Mouse (Mus musculus) NIH3T3 (cell line): ENCODE results near the gene Hoxc4.

ENCODE experiments used
- DNase-seq: peaks from one replicate; pipeline ENCODE4 v3.0.0-alpha.2; 2012; ENCODE audit warnings: low read depth

The Hoxc4 gene

DNA sequence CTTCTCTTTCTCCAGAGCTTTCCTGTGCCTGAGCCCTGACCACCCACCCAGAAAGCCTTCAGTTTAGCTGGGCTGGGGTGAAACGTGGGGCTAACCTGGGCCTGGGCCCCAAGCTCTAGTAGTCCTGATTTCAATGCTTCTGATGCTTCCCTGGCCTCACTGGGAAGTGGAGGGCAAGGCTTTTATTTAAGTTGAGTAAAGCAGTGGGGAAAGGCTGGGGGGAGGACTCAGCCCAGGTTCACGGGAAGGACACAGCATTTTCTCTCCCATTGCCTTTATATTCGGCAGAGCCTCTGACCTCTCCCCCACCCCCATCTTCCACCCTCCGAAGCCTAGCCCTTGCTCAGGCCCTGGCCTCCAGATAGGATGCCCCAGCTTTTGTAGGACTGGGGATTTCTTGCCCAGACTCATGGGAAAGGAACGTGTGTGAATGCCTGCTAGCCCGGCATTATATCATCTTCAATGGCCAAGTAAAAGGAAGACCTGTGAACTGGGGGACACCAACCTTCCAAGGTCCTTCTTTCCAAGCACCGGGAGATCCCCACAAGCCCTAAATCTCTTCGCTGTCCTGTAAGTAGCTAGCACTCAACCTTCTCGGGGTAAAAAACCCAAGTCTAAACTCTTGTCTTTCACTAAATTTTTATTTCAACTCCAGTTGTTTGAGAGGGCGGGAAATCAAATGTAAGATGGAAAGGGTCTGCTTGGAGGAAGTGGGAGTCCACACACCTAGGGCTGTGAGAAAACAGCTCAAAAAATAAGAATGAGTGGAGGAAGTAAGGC lies 20.2 kb downstream of the Hoxc4 start:
- DNase-seq: no peak

DNA sequence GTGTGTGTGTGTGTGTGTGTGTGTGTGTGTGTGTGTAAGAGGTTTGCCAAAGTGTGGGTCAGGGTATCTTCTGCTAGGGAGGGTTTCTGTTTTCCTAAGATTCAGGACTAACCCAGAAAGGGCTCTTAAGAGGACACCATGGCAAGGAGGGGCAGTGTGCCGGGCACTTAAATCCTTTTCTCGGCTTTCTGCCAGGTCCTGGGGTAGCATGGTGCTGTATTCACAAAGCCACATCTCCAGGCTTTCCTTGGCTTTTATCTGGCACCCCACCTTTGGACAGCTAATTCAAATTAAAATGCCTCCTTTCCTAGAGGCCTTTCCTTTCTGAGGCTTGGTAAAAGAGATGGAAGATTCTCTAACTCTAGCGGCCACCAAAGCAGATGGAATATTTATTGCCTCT lies 20.9 kb downstream of the Hoxc4 start:
- DNase-seq: no peak

DNA sequence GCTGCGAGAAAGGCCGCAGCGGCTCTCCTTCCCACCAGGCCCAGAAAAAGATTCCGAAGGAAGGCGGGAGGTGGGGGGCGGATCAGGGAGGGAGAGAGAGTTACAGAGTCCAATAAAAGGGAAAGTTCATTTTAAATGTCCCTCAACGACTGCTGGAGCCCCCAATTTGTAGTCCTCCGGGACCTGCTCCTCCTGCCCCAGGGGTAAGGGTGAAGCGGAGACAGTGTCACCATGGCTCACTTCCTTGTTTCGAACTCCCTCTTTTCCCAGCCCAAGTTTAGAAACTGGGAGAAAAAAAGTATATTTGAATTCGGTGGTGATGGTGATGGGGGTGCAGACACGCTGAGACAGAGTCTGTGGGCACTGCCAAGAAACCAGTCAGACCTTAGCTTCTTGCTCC lies 21.9 kb downstream of the Hoxc4 start:
- peak; percentile 17 for DNase-seq

DNA sequence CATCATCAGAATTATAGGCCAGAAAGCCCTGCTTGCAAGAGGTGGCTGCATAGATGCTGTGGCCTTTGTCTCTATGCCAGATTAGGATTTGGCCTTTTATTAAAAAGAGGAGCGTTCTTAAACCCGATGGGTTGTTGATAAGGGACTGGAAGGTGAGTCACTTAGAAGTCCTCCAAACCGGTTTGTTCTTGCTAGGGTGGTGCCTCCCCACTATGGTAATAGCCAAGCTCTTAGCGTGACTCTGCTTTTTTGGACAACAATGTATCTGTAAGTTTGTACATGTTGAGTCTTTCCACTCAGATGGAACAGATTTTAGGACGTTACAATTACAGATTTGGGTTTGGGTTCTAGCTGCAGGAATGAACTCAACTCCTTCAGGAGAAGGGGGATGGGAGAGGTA lies 22.9 kb downstream of the Hoxc4 start:
- DNase-seq: no peak

DNA sequence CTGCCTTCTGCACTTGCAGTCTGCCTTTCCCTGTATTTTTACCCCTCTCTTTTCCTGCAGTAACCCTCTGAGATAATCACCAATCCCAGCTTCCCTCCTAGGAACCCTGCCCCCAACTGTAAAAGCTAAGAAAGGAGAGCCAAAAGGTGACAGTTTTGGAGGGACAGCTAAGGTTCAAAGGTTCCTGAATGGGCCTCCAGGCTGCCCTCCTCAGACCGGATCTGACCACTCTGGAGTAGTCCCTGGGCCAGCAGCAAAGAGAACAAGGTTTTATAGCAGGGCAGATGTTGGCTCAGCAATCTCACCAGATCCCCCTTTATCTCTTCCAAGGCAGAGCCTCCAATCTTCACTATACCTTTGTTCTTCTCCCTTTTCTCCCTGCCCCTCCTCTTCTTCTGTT lies 23.5 kb downstream of the Hoxc4 start:
- DNase-seq: no peak

DNA sequence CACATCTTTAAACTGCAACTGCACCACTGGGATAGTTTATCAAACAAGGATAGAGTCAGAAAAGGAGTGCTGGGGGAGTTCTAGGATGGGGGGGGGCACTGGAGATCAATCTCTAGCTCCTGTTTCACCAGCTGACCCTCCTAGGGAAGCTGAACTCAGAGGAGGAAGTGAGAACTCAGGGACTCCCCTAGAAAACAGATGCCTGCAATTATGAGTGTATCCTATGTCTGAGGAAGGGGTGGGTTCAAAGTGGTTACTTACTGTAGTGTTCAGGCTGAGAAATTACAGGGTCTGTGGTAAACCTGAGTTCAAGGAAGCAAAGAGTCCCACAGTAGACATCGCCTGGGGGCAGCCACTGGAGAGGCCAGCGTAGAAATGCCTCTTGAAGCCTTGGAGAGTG lies 32.9 kb downstream of the Hoxc4 start:
- DNase-seq: no peak

DNA sequence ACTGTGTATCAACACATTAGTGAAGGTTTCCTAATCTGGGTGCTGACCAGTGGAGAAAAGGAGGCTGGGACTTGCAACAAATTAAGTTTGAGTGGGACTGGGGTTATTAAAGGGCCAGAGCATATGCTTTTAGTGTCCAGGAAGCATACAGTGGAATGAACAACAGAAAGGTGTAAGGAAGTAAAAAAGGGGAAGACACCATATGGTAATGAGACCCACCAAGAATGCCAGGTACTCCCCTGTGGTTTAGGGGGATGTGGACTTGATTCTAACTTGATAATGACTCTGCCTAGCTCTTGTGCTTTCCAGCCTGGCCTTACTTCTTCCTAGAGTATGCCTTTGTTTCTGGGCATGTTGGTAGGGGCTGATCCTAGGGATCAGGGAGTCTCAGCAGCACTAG lies 34.5 kb downstream of the Hoxc4 start:
- no peak for DNase-seq

DNA sequence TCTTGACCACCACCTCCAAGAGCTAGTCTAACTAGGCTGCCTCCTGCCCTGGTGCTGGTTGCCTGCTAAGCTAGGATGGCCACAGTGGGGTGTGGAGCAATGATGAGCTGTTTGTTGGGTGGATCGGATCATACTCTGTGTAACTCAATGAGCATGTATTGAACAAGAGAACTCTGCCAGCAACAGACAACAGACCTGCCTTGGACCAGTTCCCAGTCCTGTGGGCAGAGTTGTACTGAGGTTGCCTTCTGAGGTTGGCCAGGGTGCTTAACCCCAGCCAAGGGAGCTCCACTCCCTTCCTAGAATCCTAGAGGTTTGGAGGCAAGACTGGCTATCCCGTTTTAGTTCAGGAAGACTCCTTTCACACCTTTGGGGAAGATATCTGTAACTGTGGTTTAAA lies 37.7 kb downstream of the Hoxc4 start:
- no peak for DNase-seq

DNA sequence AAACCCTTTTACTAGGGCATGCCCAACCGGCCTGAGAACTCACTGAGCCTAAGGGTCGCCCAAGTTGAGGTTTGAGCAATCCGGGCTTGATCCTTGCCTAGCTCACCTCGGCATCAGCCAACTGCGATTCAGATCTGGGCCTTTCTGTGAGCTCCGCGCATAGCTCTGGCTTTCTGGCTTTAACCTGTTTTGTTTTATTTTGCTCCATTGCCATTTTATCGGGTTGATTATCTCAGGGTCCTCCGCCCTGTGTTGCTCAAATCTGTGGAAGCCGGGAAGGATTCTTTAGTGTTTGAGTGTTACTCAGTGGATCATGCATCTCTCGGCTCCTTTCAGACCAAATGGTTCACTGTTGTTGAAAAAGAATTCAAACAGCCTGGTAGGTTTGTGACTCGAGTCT lies 40.0 kb downstream of the Hoxc4 start:
- no peak for DNase-seq

DNA sequence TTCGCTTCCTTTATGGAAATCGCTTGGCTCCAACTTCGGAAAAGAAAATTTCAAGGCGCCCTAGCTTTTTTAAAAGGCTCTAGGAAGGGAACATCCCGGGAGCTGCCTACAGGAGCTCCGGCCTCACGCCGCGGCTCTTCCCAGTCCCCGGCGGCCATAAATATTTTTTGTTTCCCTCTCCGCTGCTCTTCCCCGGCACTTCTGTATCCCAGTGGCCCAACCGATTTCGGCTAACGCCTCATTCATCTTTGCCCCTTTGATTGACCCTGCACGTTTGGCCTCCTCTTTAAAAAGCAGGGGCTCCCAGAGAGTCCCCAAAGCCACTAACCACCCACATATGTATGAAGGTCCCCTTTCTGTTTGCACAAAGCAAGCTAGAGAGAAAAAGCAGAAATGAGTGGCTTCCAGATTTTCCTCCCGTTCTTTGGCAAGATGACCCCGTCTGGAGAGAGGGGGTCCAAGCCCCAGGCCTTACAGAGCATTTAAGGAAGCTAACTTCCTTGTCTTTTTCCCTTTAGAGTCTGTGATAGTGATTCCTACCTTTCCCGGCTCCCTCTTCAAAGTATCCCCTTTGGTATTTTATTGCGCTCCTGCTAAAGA lies 40.8 kb downstream of the Hoxc4 start:
- DNase-seq: no peak

DNA sequence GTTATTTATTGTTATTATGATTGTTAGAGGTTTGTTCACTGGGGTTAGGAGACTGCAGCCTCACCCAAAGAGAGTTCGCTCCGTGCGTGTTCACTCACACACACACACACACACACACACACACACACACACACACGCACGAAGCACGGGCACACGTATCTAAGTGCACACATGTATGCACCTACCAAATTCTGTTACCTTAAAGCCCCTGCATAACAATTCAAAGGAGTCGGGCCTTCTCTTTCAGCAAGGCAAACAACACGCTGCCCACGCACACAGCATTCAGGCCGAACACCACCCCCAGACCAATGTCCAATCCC lies 41.2 kb downstream of the Hoxc4 start:
- no peak for DNase-seq

DNA sequence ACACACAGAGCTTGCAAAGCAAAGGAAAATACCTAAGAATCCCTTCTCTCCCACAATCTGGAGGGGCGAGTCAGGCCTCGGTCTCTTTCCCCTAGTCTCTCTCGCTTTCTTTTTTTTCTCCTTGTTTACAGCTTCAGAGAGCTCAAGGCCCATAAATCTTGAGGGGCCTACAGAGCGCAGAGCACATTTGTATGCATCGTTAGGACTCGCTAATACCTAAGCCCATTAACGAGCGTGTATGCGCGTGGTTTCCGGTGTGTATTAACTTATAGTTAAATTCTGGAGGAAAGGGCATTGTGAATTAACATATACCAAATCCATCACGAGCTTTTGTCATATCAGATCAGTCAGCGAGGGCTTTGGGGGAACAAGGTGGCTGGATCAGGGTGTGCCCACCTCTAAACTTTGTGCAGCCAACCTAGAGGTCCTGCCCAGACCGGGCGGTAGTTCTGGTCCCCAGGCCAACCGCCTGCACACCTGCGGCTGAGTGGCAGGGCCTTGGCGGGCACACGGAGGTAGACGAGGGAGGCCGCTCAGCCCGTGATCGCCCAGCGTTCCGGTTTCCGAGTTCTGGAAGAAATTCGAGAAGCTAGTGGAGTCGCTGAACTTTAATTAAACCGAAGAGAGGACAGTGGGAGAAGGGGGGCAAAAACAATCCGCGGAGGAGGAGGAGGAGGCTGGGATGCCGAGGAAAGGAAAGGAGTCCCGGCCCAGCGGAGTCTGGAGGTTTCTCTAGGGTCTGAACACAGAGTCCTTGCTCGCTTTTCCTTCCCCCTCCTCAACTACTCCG lies 41.8 kb downstream of the Hoxc4 start:
- DNase-seq: no peak

DNA sequence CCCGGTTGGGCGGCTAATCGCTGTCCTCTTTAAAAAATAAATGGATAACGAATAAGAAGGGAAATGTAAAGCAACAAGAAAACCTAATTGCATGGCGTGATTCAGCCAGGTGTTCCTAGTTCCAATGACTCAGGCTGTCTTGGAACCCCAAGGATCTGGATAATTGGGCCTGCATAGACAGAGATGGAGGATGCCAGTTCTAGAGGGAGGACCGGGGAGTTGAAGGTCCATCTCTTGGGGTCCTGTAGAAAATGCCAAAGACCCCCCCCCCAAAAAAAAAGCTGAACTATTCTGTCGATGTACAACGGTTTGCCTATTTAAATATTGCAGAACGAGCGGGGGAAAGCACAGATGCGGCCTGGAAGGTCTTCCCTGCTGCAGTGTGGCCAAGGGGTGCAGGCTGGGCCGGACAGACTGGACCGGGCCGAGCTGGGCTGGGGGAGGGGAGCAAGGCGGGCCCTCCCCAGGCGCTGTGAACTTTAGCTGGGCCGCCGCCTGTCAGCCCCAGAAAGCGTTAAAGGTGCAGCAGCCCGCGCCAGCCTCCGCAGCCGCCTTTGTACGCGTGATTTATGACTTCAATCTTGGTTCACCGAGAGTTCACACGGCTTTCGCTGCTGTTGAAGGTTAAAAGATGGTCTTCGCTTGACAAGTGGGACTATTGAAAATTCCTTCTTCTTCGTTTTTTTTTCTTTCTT lies 42.5 kb downstream of the Hoxc4 start:
- DNase-seq: no peak

DNA sequence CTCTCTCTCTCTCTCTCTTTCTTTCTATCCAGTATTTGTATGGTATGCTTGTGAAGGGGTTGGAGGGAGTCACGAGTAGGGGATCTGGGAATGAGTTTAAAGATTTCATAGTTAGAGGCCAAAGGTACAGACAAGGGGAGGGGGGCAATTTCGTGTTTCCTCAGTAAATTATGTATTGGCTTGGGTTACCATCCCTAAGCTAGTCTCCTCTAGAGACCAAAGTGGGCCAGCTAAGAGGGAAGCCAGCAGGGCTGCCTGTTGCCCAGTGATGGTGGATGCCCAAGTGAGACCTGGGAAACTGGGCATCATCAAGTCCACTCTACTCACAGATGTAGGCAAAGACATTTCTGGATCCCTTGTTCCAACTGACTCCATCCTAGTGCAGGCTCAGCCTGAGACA lies 43.3 kb downstream of the Hoxc4 start:
- DNase-seq: no peak

DNA sequence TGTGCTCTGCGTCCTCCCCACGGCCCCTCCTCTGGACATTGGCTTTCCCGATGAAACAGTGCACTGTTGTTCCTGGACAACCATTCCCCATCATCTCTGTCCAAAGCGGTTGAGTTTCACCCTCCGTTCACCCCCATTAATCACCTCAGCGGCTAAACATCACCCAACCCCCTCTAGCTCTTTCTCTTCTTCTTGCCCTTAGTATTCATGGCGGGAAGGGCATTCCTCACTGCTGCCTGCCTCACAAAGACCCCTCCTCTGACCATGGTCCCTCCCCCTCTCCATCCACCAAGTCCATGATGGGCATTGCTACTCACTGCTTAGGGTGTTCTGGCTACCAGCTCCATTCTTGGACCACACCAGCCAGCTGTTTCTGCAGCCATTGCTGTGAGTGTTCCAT lies 46.9 kb downstream of the Hoxc4 start:
- no peak for DNase-seq

DNA sequence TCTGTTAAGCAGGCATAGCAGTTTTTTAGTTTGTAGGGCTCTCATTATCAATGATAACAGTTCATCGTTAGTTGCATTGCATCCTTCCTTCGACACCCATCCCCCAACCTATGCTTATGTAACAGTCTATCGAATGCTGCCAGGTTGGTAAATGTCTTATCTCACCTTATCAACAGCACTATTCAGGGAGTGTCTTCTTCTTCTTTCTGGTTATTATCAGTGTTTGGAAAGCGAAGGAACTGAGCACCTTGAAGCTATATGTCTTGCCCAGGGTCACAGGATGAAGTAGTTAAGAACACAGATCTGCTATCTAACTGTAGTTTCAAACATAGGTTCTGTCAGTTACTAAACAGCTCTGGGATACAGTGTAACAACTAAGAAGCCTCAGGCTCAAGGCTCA lies 49.0 kb downstream of the Hoxc4 start:
- no peak for DNase-seq

DNA sequence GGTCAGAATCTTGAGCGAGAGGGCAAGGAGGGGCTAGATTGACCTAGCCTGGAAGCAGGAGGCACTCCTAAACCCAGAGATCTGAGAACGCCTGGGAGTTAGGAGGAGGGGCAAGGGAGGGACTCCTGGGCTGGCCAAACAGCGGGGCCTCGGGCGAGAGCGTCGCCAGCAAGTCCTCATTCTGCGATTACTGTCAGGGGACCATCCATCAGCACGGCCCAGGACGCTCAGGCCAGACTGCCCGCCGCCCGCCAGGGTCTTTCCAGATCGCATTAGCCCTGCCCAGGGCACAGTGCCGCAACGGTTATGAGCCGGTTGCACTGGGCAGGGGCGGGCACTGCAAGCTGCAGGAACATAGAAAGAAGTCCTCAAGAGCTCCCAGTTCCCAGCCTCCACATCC lies 50.4 kb downstream of the Hoxc4 start:
- DNase-seq: no peak

DNA sequence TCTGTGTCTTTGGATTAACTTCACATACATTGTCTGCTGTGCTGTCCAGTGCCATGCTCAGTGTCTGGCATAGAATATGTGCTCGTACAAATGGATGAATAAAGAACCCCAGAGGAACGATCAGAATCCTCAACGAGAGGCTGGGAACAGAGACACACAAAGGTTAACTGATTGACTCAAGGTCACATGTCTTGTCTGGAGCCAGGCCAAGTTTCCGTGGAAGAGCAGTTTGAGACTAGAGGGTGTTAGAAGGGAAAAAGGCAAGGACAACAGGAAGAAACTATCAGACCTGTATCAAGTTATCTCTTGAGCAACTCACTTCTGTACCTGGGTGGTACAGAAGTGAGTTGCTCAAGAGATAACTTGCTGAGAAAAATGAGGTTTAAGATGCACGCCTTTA lies 52.5 kb downstream of the Hoxc4 start:
- DNase-seq: peak; percentile 10

DNA sequence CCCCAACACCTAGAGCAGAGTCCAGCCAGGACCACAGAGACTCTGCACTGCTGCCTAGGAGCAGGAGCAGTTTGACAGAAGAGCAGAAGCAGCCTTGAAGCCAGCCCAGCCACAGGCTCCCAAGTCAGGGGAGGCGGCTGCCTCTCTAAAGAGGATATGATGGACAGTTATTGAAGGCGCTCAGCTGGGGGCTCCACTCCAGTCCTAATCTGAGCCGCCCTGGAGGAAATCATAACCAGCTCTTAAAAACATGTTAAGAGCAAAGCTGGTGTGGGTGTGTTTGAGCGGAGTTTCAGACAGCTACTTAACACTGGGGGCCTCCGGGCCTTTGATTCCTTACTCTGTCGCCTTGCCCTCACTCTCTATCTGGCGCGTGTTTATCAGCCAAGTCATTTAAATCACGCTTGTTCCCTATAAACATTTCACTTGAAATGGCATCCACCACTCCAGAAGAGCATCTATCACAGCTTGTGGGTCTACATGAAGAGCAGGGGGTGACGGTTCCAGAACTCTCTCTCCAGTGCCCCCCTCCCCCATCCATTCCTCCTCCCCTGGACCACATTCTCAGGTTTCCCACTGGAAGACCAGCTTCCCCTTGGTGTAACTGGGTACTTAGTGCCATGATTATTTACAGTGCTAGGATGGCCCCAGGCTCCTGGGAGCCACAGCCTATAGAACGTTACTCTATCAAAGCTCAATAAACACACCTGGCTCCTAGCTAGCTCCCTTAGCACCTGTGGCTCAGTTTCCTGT lies 56.1 kb downstream of the Hoxc4 start:
- DNase-seq: no peak

DNA sequence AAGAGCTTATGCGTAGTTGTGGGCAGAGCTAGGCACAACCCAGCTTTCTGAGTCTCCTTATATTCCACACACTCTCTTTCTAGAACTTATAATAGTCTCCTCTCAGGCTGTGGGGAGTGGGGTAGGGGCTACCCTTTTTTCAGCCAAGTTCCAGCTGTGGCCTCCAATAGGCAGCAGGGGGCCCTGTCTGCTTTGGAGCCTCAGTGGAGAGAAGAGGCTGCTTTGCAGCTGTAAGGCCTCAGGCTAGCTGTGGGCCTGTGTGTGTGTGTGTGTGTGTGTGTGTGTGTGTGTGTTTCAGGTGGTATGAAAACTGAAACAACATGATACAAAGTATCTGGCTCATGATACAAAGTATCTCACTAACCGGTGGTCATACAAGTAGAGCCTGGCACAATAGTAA lies 58.9 kb downstream of the Hoxc4 start:
- DNase-seq: peak; percentile 8

DNA sequence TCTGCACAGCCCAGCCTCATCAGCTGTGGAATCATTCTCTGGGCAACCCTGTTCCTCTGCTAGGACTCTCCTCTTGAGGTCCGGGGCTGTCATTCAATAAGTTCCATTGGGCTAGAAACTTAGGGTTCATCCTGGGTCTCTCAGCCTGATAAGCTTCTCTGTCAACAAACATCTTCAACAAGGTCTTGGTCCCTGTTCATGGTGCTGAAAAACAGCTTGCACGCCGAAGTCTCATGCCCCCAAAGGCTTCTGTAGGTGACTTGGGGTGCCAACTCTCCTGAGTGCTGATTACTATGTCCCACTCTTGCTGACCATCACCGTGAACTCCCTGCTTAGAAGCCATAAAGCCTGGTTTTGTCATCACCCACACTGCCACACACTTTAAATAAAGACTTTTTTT lies 63.9 kb downstream of the Hoxc4 start:
- DNase-seq: peak; percentile 20

DNA sequence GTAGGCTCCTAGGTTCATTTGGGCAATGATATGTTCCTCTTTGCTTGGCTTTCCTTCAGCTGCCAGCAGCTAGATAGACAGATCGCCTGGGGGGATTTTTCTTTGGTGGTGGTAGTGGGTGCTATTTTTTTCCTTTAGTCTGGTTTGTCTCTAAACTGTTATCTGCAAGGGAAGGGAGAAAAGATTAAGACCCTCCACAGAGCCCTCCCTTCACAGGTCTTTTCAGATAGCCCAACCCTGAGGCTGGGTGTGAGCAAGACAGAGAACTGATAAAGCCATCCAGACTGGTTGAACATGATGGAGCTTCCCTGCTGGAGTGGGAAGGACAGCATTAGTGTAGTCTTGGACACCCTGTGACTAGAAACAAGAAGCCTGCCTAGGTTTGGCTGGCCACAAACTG lies 64.9 kb downstream of the Hoxc4 start:
- no peak for DNase-seq
